Mouse (Mus musculus) CH12.LX (cell line): Measurements from ENCODE around the gene Cdk14.

Experiments used
- CHD1 ChIP-seq: IDR thresholded peaks from 2 replicates; pipeline ENCODE4 v1.6.1; 2012; ENCODE audit warnings: low read depth, low read length, improper control_type of control experiment, inconsistent platforms
- EP300 ChIP-seq: IDR thresholded peaks from 2 replicates; pipeline ENCODE4 v1.6.1; 2011; ENCODE audit warnings: low read length, improper control_type of control experiment
- GABPA ChIP-seq: IDR thresholded peaks from 2 replicates; pipeline ENCODE4 v1.6.1; 2012; ENCODE audit warnings: low read depth, low read length, improper control_type of control experiment, inconsistent platforms; ENCODE audit not compliant: insufficient replicate concordance
- JUND ChIP-seq: conservative IDR thresholded peaks from 2 replicates; pipeline ENCODE4 v1.6.1; 2011; ENCODE audit warnings: low read depth, low read length, improper control_type of control experiment
- MAZ ChIP-seq: IDR thresholded peaks from 2 replicates; pipeline ENCODE4 v1.6.1; 2012; ENCODE audit warnings: low read depth, mild to moderate bottlenecking, inconsistent platforms, low read length, improper control_type of control experiment, moderate library complexity
- POLR2A ChIP-seq: IDR thresholded peaks from 2 replicates; pipeline ENCODE4 v1.6.1; 2011; ENCODE audit warnings: low read depth, mild to moderate bottlenecking, improper control_type of control experiment, low read length
- TCF12 ChIP-seq: IDR thresholded peaks from 2 replicates; pipeline ENCODE4 v1.6.1; 2014; ENCODE audit warnings: low read depth, mild to moderate bottlenecking, inconsistent platforms, low read length, improper control_type of control experiment

- TF ChIP-seq EP300: no peak
- TF ChIP-seq TCF12: no peak
- no peak for TF ChIP-seq CHD1
- no peak for TF ChIP-seq JUND
- no peak for TF ChIP-seq GABPA
- no peak for TF ChIP-seq MAZ
- TF ChIP-seq POLR2A: no peak
Measured at GRCm38 (mm10) chr5:5297222-5297621, 122.9 kb downstream of the Cdk14 start.
